Mouse (Mus musculus) granulocyte monocyte progenitor cell, adult 5-6 weeks (primary cell): ENCODE results near the gene Kcnh1. TPM values are rescaled to one million over a fixed set of nuclear protein-coding genes. Genes with fewer than 3 reads are reported as not detected.
A peak's percentile ranks its signal among the peaks of the same experiment; 100 is the strongest.

Experiments
- ATAC-seq: replicated peaks from 2 replicates; pipeline ENCODE4 v1.8.0; 2016; ENCODE audit warnings: mild to moderate bottlenecking, moderate TSS enrichment, inconsistent platforms; ENCODE audit not compliant: poor library complexity, severe bottlenecking
- total RNA-seq, 2 experiments: library from RNA; stranded (forward) in 1 of 2; stranded (reverse) in 1 of 2; fragments of 200-712, 200-1000 nt in 1 of 2; fragments of >200 nt in 1 of 2; fragmentation: Nextera tagmentation in 1 of 2; gene quantifications; 2 replicates each; pipeline ENCODE4 v1.2.3; 2014 to 2017

Kcnh1 gene
- total RNA-seq, 2 experiments from 2014 or later, result not detected

- ATAC-seq, result peak; percentile 50
Measured at GRCm38 (mm10) chr1:192449572-192450351, 259.2 kb downstream of the Kcnh1 start.

GRCm38 (mm10) chr1:192450425-192450824 lies 259.9 kb downstream of the Kcnh1 start:
- no peak for ATAC-seq

GRCm38 (mm10) chr1:192451722-192452121 lies 261.1 kb downstream of the Kcnh1 start:
- no peak for ATAC-seq

GRCm38 (mm10) chr1:192454501-192454900 lies 263.9 kb downstream of the Kcnh1 start:
- no peak for ATAC-seq

GRCm38 (mm10) chr1:192454981-192455380 lies 264.4 kb downstream of the Kcnh1 start:
- ATAC-seq, result no peak

- no peak for ATAC-seq
Measured at GRCm38 (mm10) chr1:192457037-192457436, 266.5 kb downstream of the Kcnh1 start.

DNA sequence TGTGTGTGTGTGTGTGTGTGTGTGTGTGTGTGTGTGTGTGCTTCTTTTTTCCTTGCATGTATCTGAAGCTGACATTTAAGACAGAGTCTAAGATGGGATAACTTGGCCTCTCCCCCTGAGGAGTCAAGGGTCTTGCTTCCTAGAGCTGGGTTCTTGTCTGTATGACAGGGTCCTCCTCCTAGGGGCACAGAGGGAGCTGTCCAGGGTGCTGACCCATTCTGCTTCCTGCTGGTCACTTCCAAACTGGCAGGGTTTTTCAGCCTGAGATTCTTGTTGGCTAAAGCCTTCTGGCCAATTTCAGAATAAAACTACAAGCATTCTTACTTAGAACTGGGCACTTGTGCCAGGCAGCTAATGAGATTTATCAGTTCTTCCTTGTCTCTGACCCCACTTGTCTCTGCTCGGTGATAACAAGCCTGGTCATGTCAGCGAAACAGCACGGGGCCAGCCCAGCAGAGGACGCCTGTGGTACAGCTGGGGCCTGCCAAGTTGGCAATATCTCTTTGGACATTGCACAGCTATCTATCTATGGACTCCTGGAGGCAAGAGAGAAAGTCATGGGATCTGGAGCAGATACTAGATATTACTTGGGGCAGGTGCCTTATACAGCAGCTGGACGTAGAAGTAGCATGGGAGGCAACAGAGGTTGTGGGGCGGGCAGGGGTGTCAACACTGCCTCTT lies 267.1 kb downstream of the Kcnh1 start:
- no peak for ATAC-seq

- no peak for ATAC-seq
Measured at GRCm38 (mm10) chr1:192463732-192464131, 273.2 kb downstream of the Kcnh1 start.

DNA sequence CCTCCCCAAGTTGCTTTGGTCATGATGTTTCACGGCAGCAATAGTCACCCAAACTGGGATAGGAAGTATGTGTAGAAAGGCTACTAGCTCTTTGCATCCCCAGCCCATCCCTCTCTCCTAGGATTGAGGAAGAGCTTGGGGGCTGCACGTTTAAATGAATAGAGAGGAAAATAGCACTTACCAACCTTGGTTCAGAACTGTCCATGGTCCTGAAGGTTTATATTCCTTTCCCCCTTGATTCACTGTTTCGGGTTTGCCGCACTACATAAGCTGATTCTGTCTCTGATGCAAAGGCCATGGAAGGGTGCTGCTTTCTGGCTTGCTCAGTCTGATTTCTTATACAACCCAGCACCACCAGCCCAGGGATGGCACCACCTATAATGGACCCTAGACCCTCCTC lies 281.8 kb downstream of the Kcnh1 start:
- no peak for ATAC-seq

DNA sequence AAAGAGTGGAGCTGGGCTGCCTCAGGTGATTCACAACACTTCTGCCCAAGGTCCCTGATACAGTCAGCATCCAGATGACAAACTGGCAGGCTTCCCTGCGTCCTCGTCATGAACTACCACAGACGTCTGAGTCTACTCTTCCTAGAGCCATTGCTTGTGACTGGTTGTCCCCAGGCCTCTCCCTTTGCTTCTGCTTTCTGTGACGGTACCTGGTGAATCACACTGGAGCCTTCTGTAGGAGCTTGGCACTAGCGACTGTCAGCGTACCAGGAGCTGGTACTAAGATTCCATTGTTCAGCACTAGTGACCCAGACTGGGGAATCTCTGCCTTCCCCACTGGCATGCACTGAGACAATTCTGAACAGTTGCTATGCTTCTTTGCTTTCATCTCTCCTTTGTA lies 282.6 kb downstream of the Kcnh1 start:
- no peak for ATAC-seq

GRCm38 (mm10) chr1:192476704-192477103 lies 286.1 kb downstream of the Kcnh1 start:
- ATAC-seq, result no peak

- ATAC-seq, result no peak
Measured at GRCm38 (mm10) chr1:192477556-192477955, 287.0 kb downstream of the Kcnh1 start.

DNA sequence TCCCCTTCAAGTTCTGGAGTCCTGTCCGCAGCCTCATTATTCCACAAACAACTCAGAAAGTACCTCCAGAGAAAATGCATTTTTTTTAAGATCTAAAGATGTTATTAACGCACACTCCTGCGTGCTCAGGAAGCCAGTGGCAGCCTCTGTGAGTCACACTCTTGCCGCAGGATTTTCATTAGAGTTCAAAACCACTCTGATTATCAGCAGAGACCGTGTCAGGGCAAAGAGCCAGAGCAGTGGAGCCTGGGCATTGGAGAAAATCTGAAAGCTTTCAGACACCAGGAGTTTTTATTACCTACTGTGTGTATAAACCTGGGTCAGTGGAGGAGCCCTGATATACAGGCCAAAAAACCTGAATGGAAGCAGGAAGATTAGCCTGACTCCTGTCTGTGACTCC lies 287.6 kb downstream of the Kcnh1 start:
- ATAC-seq, result no peak

- ATAC-seq, result no peak
Measured at GRCm38 (mm10) chr1:192480072-192480784, 289.7 kb downstream of the Kcnh1 start.

DNA sequence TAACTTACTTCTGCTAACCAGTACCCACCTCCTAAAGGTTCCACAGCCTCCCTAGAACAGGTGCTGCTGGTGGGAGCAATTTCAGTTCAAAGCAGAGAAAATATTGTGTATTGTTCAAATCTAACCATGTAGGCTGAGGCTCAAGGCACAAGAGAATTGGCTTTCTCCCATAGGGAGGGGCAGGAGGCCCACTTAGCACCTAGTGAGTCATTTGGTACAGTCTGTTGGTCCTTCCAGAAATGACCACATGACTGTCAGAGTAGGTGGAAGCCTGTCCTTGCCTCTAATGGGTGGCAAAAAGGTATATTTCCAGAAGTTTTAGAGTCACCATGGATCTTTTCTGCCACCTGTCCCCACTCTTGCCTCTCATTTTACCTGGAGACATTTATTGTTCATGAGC lies 290.9 kb downstream of the Kcnh1 start:
- no peak for ATAC-seq

GRCm38 (mm10) chr1:192485030-192485429 lies 294.5 kb downstream of the Kcnh1 start:
- ATAC-seq, result no peak

- no peak for ATAC-seq
Measured at GRCm38 (mm10) chr1:192487571-192487970, 297.0 kb downstream of the Kcnh1 start.

GRCm38 (mm10) chr1:192489908-192490825 lies 299.6 kb downstream of the Kcnh1 start:
- no peak for ATAC-seq

- no peak for ATAC-seq
Measured at GRCm38 (mm10) chr1:192497505-192497904, 306.9 kb downstream of the Kcnh1 start.

DNA sequence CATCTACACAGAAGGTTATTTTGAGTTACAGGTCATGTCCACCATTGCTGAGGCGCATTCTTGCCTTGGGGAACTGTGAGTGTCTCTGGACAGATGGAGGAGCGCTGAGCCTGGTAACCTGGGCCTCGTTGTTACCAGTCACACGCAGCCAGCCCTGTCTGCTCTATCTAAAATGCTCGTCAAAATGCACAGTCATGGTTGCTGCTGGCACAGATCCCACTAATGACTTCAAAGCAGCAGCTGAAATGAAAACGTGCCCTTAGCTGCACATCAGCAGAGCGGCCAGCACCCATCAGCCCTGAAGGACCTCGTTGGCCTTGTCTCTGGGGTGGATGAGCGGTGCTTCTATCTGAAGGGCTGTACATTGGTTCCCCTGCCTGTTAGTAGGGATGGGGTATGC lies 311.4 kb downstream of the Kcnh1 start:
- ATAC-seq, result no peak
